In the genomic region with DNA sequence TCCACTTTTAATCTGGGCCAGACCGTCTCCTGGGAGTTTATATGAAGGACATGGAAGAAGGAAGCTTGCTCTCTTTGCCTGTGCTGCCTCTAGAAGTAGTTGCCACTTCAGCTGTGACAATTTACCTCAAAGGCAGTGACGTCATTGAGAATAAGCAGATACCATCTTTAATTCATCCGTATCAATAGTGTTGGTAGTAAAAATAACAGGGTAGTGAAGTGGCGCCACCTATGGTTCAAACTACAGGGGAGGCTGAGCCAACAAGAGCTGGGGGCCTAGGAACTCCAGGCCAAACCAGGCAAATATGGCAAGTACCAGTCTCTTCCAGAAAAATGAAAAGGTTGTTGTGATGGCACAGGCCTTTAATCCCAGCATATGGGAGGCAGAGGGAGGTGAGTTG, we compare ENCODE assay signal across 10 mouse cellular contexts. TPM values are rescaled to one million over a fixed set of nuclear protein-coding genes. Genes with fewer than 3 reads are reported as not detected.
DNase-seq lines count a peak whose midpoint lies in the region; ATAC-seq lines count a peak whose summit lies in the region.
"Had no signal": no experiment of that assay in that cellular context is flagged by ENCODE, and none has a peak within 500 bp of the region (broad histone marks: within the 10 kb centered on the region; RNA-seq: fewer than 3 reads in every experiment).

No protein-coding gene starts in this region.

- no peak overlapping the region for H3K4me3 ChIP-seq in embryonic facial prominence, embryonic 10.5 days
- H3K4me3 ChIP-seq in forebrain, embryonic 15.5 days, result no peak overlapping the region
- H3K4me3 ChIP-seq: embryonic facial prominence, embryonic 15.5 days; limb, embryonic 13.5 days had no signal

- peak; percentile 62 for ATAC-seq in monocyte, adult 5-6 weeks (replicated peaks; ENCODE audit: insufficient number of reproducible peaks, low FRiP score, low TSS enrichment, poor library complexity, severe bottlenecking)
- ATAC-seq in forebrain, embryonic 15.5 days (replicated peaks), result no peak

- H3K36me3 ChIP-seq in embryonic facial prominence, embryonic 10.5 days (replicated peaks), result no peaks in the 10 kb centered on the region
- H3K36me3 ChIP-seq in forebrain, embryonic 15.5 days, result no peaks in the 10 kb centered on the region
- H3K36me3 ChIP-seq: embryonic facial prominence, embryonic 15.5 days; limb, embryonic 13.5 days had no signal

- H3K4me1 ChIP-seq in embryonic facial prominence, embryonic 10.5 days, result no peaks in the 10 kb centered on the region
- H3K4me1 ChIP-seq in forebrain, embryonic 15.5 days, result peaks cover 4% of the 10 kb centered on the region; the same call in 1 of the 2 replicates
- H3K4me1 ChIP-seq: embryonic facial prominence, embryonic 15.5 days; limb, embryonic 13.5 days had no signal

- DNase-seq in layer of hippocampus, adult 11-12 months (ENCODE audit: low spot score), result peak; percentile 28
- no peak for DNase-seq in layer of hippocampus, adult 8-10 months (ENCODE audit: low spot score in 2 of 2)
- DNase-seq in NIH3T3 (ENCODE audit: low read depth), result peak; percentile 62
- peak; percentile 10 for DNase-seq in embryonic facial prominence, embryonic 10.5 days (ENCODE audit: low spot score)
- no peak for DNase-seq in urinary bladder, postnatal 4 days (ENCODE audit: low spot score in 2 of 2)
- DNase-seq in yolk sac, embryonic 10.5 days (ENCODE audit: low spot score), result no peak

- no peaks in the 10 kb centered on the region for H3K27me3 ChIP-seq in embryonic facial prominence, embryonic 10.5 days (replicated peaks; ENCODE audit: low read depth, poor library complexity, severe bottlenecking)
- no peaks in the 10 kb centered on the region for H3K27me3 ChIP-seq in forebrain, embryonic 15.5 days
- H3K27me3 ChIP-seq: embryonic facial prominence, embryonic 15.5 days; limb, embryonic 13.5 days had no signal

- H3K27ac ChIP-seq in embryonic facial prominence, embryonic 10.5 days (replicated peaks), result no peak overlapping the region
- no peak overlapping the region for H3K27ac ChIP-seq in forebrain, embryonic 15.5 days (replicated peaks)
- H3K27ac ChIP-seq: embryonic facial prominence, embryonic 15.5 days; limb, embryonic 13.5 days had no signal

- 40% methylated on average over 4 of the region's 4 CpGs for WGBS in embryonic facial prominence, embryonic 10.5 days
- 40% methylated on average over 4 of the region's 4 CpGs for WGBS in forebrain, embryonic 15.5 days

- H3K9me3 ChIP-seq in embryonic facial prominence, embryonic 10.5 days, result no peaks in the 10 kb centered on the region
- no peaks in the 10 kb centered on the region for H3K9me3 ChIP-seq in forebrain, embryonic 15.5 days
- H3K9me3 ChIP-seq: embryonic facial prominence, embryonic 15.5 days; limb, embryonic 13.5 days had no signal

- H3K9ac ChIP-seq in forebrain, embryonic 15.5 days (replicated peaks), result no peak overlapping the region
- H3K9ac ChIP-seq: embryonic facial prominence, embryonic 15.5 days; limb, embryonic 13.5 days had no signal

- no peak overlapping the region for H3K4me2 ChIP-seq in forebrain, embryonic 15.5 days (replicated peaks)
- H3K4me2 ChIP-seq: embryonic facial prominence, embryonic 15.5 days; limb, embryonic 13.5 days had no signal

RNA-seq across cellular contexts. Expression of a gene that starts 4.1 kb away (rescaled TPM):
- 10 to 100 TPM; 33.2 to 39.4 (median 35.8) TPM for total RNA-seq in layer of hippocampus, adult 8-10 months (2022)
- polyA plus RNA-seq in embryonic facial prominence, embryonic 10.5 days (2016; fragmentation: Nextera tagmentation; extraction: Ambion mirVana), result 40.2 and 40.3 TPM in 2 replicates
- total RNA-seq in monocyte, adult 5-6 weeks (2017), result 46.2 to 57.8 TPM (median 57.1 TPM) in 3 replicates
- polyA plus RNA-seq in forebrain, embryonic 15.5 days (2015; fragmentation: Nextera tagmentation; extraction: Ambion mirVana), result 47.4 and 50.2 TPM in 2 replicates

RNA-seq across cellular contexts. Expression of a gene that starts 11.8 kb away (rescaled TPM):
- under 1 TPM; 0.23 to 0.36 (median 0.30) TPM for total RNA-seq in layer of hippocampus, adult 8-10 months (2022)
- 0.09 TPM in 1 of 2 replicates, not detected in the other for polyA plus RNA-seq in embryonic facial prominence, embryonic 10.5 days (2016; fragmentation: Nextera tagmentation; extraction: Ambion mirVana)
- total RNA-seq in monocyte, adult 5-6 weeks (2017), result not detected in 3 replicates
- polyA plus RNA-seq in forebrain, embryonic 15.5 days (2015; fragmentation: Nextera tagmentation; extraction: Ambion mirVana), result 0.11 and 0.13 TPM in 2 replicates

RNA-seq across cellular contexts. Expression of a gene that starts 21.3 kb away (rescaled TPM):
- 10 to 100 TPM; 55.6 to 68.4 (median 62.7) TPM for total RNA-seq in layer of hippocampus, adult 8-10 months (2022)
- 22.5 and 23.8 TPM in 2 replicates for polyA plus RNA-seq in embryonic facial prominence, embryonic 10.5 days (2016; fragmentation: Nextera tagmentation; extraction: Ambion mirVana)
- total RNA-seq in monocyte, adult 5-6 weeks (2017), result 27.2 to 41.6 TPM (median 36.4 TPM) in 3 replicates
- 38.0 and 43.1 TPM in 2 replicates for polyA plus RNA-seq in forebrain, embryonic 15.5 days (2015; fragmentation: Nextera tagmentation; extraction: Ambion mirVana)

RNA-seq across cellular contexts. Expression of a gene that starts 21.7 kb away (rescaled TPM):
- 1 to 10 TPM; 4.6 to 7.8 (median 6.0) TPM for total RNA-seq in layer of hippocampus, adult 8-10 months (2022)
- 49.7 TPM in 2 replicates for polyA plus RNA-seq in embryonic facial prominence, embryonic 10.5 days (2016; fragmentation: Nextera tagmentation; extraction: Ambion mirVana)
- total RNA-seq in monocyte, adult 5-6 weeks (2017), result 38.4 to 68.2 TPM (median 39.7 TPM) in 3 replicates
- polyA plus RNA-seq in forebrain, embryonic 15.5 days (2015; fragmentation: Nextera tagmentation; extraction: Ambion mirVana), result 36.8 and 40.0 TPM in 2 replicates

RNA-seq across cellular contexts. Expression of a gene that starts 29.2 kb away (rescaled TPM):
- not detected for total RNA-seq in layer of hippocampus, adult 8-10 months (2022)
- polyA plus RNA-seq in embryonic facial prominence, embryonic 10.5 days (2016; fragmentation: Nextera tagmentation; extraction: Ambion mirVana), result 0.36 and 0.61 TPM in 2 replicates
- total RNA-seq in monocyte, adult 5-6 weeks (2017), result 0.75 TPM in 1 of 3 replicates, not detected in the others
- polyA plus RNA-seq in forebrain, embryonic 15.5 days (2015; fragmentation: Nextera tagmentation; extraction: Ambion mirVana), result 0.84 TPM in 1 of 2 replicates, not detected in the other

Comparison
In these comparisons a context has a peak if more than half of its experiments do, and no peak if none do; other contexts are left out.
1. DNase-seq: peak in layer of hippocampus, adult 11-12 months (single experiment), NIH3T3 (single experiment) and embryonic facial prominence, embryonic 10.5 days (single experiment); none in layer of hippocampus, adult 8-10 months (0 of 2), urinary bladder, postnatal 4 days (0 of 2) and yolk sac, embryonic 10.5 days (single experiment).